In the genomic region with DNA sequence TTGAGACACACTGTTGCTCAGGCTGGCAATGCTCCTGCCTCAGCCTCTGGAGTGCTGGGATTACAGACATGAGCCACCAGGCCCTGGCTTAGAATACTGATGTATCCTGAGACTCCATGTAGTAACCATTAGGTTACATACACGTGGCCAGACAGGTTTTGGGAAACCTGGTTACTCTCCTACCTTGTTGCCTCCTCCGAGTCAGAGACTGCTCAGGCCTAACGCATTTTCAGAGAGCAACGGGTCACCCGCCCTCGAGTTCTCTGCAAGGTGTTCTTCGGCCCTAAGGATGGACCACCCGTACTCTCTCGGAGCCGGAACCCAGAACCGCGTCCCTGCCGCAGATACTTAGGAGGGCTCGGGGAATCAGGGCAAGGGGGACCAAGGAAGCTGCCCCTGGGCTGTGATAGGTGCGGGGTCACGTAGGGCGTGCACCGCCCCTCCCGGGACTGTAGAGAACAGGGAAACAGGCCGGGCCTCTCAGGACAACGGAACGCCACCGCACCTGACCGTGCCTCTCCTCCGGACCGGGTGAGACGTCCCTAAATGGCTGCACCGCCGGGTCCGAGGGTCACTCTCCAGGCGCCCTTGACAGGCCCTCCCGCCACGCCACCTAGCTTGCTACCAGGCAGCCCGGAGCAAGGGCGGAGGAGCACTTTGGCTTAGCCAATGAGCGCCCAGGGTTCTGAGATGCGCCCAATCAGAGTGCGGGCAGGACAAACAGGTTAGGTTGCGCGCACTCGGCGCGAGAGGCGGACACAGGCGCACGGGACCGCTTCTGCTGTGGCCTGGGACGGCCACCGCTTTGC, we compare ENCODE assay signal across 8 mouse cellular contexts. TPM values are rescaled to one million over a fixed set of nuclear protein-coding genes. Genes with fewer than 3 reads are reported as not detected.
DNase-seq lines count a peak whose midpoint lies in the region; ATAC-seq and TF ChIP-seq lines count a peak whose summit lies in the region.

Stard7 (plus strand) TSS at position 728 of the 809 bp plus-strand sequence.

- H3K4me1 ChIP-seq in E14TG2a.4 (replicated peaks; ENCODE audit: low read depth, low read length): peaks cover 25% of the 10 kb centered on the region
- H3K4me1 ChIP-seq in forebrain, embryonic 12.5 days: peaks cover 17% of the 10 kb centered on the region
- H3K4me1 ChIP-seq in heart, postnatal 0 days (ENCODE audit: control insufficient read depth, insufficient read depth): peaks cover 13% of the 10 kb centered on the region
- peaks cover 12% of the 10 kb centered on the region for H3K4me1 ChIP-seq in liver, embryonic 16.5 days (ENCODE audit: control insufficient read depth, low read depth, low read length)
- peaks cover 32% of the 10 kb centered on the region for H3K4me1 ChIP-seq in neural tube, embryonic 13.5 days (replicated peaks)
- peaks cover 5% of the 10 kb centered on the region for H3K4me1 ChIP-seq in testis, adult 2 months (ENCODE audit: control insufficient read depth, insufficient read depth, low read length)

- H3K4me2 ChIP-seq in forebrain, embryonic 12.5 days: peak within 1 kb of the TSS; percentile 69
- peak within 1 kb of the TSS; percentile 93 for H3K4me2 ChIP-seq in heart, postnatal 0 days (ENCODE audit: low read depth, low read length)
- peak within 1 kb of the TSS; percentile 89 for H3K4me2 ChIP-seq in liver, embryonic 16.5 days (ENCODE audit: low read depth, low read length)
- H3K4me2 ChIP-seq in neural tube, embryonic 13.5 days: peak within 1 kb of the TSS; percentile 78

- peak; percentile 68; the same call in 1 of the 2 replicates for TF ChIP-seq EP300 in heart, postnatal 0 days (IDR thresholded peaks at IDR 0.05; ENCODE audit: low read depth)

- DNase-seq in c-Kit-positive CD71-positive TER-119-positive erythroid progenitor cells, embryonic 14.5 days (ENCODE audit: low spot score): peak; percentile 96
- peak; percentile 98 for DNase-seq in heart, postnatal 0 days (ENCODE audit: low spot score)
- DNase-seq in kidney, postnatal 4 days: peak; percentile 96 to 98

- no peaks in the 10 kb centered on the region for H3K9me3 ChIP-seq in E14TG2a.4 (ENCODE audit: low read length)
- H3K9me3 ChIP-seq in forebrain, embryonic 12.5 days: no peaks in the 10 kb centered on the region
- H3K9me3 ChIP-seq in heart, postnatal 0 days (replicated peaks; ENCODE audit: control insufficient read depth, low read length): no peaks in the 10 kb centered on the region
- H3K9me3 ChIP-seq in liver, embryonic 16.5 days (replicated peaks; ENCODE audit: control insufficient read depth, low read length): no peaks in the 10 kb centered on the region
- no peaks in the 10 kb centered on the region for H3K9me3 ChIP-seq in neural tube, embryonic 13.5 days

- peaks cover 4% of the 10 kb centered on the region; the same call in 1 of the 2 replicates for H3K36me3 ChIP-seq in E14TG2a.4 (ENCODE audit: insufficient read depth, low read length)
- no peaks in the 10 kb centered on the region for H3K36me3 ChIP-seq in forebrain, embryonic 12.5 days (replicated peaks)
- peaks cover 6% of the 10 kb centered on the region; the same call in 1 of the 2 replicates for H3K36me3 ChIP-seq in heart, postnatal 0 days (replicated peaks; ENCODE audit: control insufficient read depth, insufficient read depth, low read length)
- no peaks in the 10 kb centered on the region for H3K36me3 ChIP-seq in liver, embryonic 16.5 days (ENCODE audit: control insufficient read depth, insufficient read depth)
- no peaks in the 10 kb centered on the region for H3K36me3 ChIP-seq in neural tube, embryonic 13.5 days
- H3K36me3 ChIP-seq in testis, adult 2 months (ENCODE audit: control insufficient read depth, insufficient read depth, low read length): no peaks in the 10 kb centered on the region

- peak; percentile 99 for ATAC-seq in forebrain, embryonic 12.5 days (ENCODE audit: low FRiP score)
- ATAC-seq in heart, postnatal 0 days (ENCODE audit: insufficient read depth, low read depth): peak; percentile 97
- peak; percentile 96 for ATAC-seq in liver, embryonic 16.5 days (ENCODE audit: low read depth)
- peak; percentile 99 for ATAC-seq in neural tube, embryonic 13.5 days (ENCODE audit: low read depth)

- TF ChIP-seq CTCF in E14TG2a.4 (conservative IDR thresholded peaks at IDR 0.05; ENCODE audit: low read length): no peak
- TF ChIP-seq CTCF in heart, postnatal 0 days (IDR thresholded peaks at IDR 0.05; ENCODE audit: low read depth): peak; percentile 56
- no peak for TF ChIP-seq CTCF in testis, adult 2 months (IDR thresholded peaks at IDR 0.05; ENCODE audit: control insufficient read depth, insufficient read depth, insufficient replicate concordance, low read depth, low read length)

- H3K27me3 ChIP-seq in E14TG2a.4 (ENCODE audit: insufficient read depth, low read length): no peaks in the 10 kb centered on the region
- no peaks in the 10 kb centered on the region for H3K27me3 ChIP-seq in forebrain, embryonic 12.5 days
- H3K27me3 ChIP-seq in heart, postnatal 0 days (ENCODE audit: control insufficient read depth, insufficient read depth, low read length): no peaks in the 10 kb centered on the region
- no peaks in the 10 kb centered on the region for H3K27me3 ChIP-seq in liver, embryonic 16.5 days (ENCODE audit: control insufficient read depth, insufficient read depth, low read depth, low read length)
- no peaks in the 10 kb centered on the region for H3K27me3 ChIP-seq in neural tube, embryonic 13.5 days
- H3K27me3 ChIP-seq in testis, adult 2 months (ENCODE audit: control insufficient read depth, insufficient read depth, low read length): no peaks in the 10 kb centered on the region

- peak within 1 kb of the TSS; percentile 95 for H3K27ac ChIP-seq in forebrain, embryonic 12.5 days
- peak within 1 kb of the TSS; percentile 99 for H3K27ac ChIP-seq in heart, postnatal 0 days (ENCODE audit: low read depth)
- peak within 1 kb of the TSS; percentile 98 for H3K27ac ChIP-seq in liver, embryonic 16.5 days (ENCODE audit: low read length)
- peak within 1 kb of the TSS; percentile 96 for H3K27ac ChIP-seq in neural tube, embryonic 13.5 days (replicated peaks)
- H3K27ac ChIP-seq in testis, adult 2 months (ENCODE audit: control insufficient read depth, insufficient read depth, low read depth, low read length): peak within 1 kb of the TSS; percentile 92

- H3K9ac ChIP-seq in forebrain, embryonic 12.5 days: peak within 1 kb of the TSS; percentile 86
- peak within 1 kb of the TSS; percentile 93 for H3K9ac ChIP-seq in heart, postnatal 0 days (replicated peaks; ENCODE audit: low read depth, low read length)
- H3K9ac ChIP-seq in liver, embryonic 16.5 days (ENCODE audit: low read depth, low read length): peak within 1 kb of the TSS; percentile 95
- H3K9ac ChIP-seq in neural tube, embryonic 13.5 days: peak within 1 kb of the TSS; percentile 94

- H3K4me3 ChIP-seq in E14TG2a.4 (replicated peaks; ENCODE audit: low read length): peak within 1 kb of the TSS; percentile 100
- peak within 1 kb of the TSS; percentile 79 for H3K4me3 ChIP-seq in forebrain, embryonic 12.5 days (replicated peaks)
- H3K4me3 ChIP-seq in heart, postnatal 0 days (ENCODE audit: low read depth, low read length): peak within 1 kb of the TSS; percentile 89
- H3K4me3 ChIP-seq in liver, embryonic 16.5 days (ENCODE audit: low read depth, low read length): peak within 1 kb of the TSS; percentile 100
- peak within 1 kb of the TSS; percentile 98 for H3K4me3 ChIP-seq in neural tube, embryonic 13.5 days
- H3K4me3 ChIP-seq in testis, adult 2 months (ENCODE audit: control insufficient read depth, low read depth, low read length): peak within 1 kb of the TSS; percentile 91

- TF ChIP-seq POLR2A in testis, adult 2 months (IDR thresholded peaks at IDR 0.05; ENCODE audit: control insufficient read depth, low read depth, low read length): peak; percentile 81

- under 1% methylated on average over 48 of the region's 49 CpGs for WGBS in forebrain, embryonic 12.5 days
- under 1% methylated on average over 48 of the region's 49 CpGs for WGBS in heart, postnatal 0 days
- 0% methylated on average over 49 of the region's 49 CpGs for WGBS in liver, embryonic 16.5 days (ENCODE audit: insufficient replicate concordance)
- under 1% methylated on average over 49 of the region's 49 CpGs for WGBS in neural tube, embryonic 13.5 days

RNA-seq across cellular contexts. Expression of gene Stard7, which starts in this region (rescaled TPM):
- polyA plus RNA-seq in forebrain, embryonic 12.5 days (2016; fragmentation: Nextera tagmentation; extraction: Ambion mirVana): 103 TPM in 2 replicates
- total RNA-seq in heart, postnatal 0 days (2014; rRNA removed; ENCODE audit: low replicate concordance): 228 and 244 TPM in 2 replicates
- polyA plus RNA-seq in heart, postnatal 0 days (2015; fragmentation: Nextera tagmentation; extraction: Ambion mirVana): 109 and 123 TPM in 2 replicates
- polyA plus RNA-seq in liver, embryonic 16.5 days (2015; fragmentation: Nextera tagmentation; extraction: Ambion mirVana): 32.7 and 34.9 TPM in 2 replicates
- 71.7 and 78.6 TPM in 2 replicates for polyA plus RNA-seq in neural tube, embryonic 13.5 days (2015; fragmentation: Nextera tagmentation; extraction: Ambion mirVana)
- polyA plus RNA-seq in testis, adult 2 months (2012; rRNA removed): 14.1 and 18.3 TPM in 2 replicates

Comparison
In these comparisons a context has a peak if more than half of its experiments do, and no peak if none do; other contexts are left out.
1. Peak in every context shown above with its lines: DNase-seq, ATAC-seq, H3K4me3 ChIP-seq and H3K27ac ChIP-seq.